Mouse (Mus musculus) inflammation-experienced regulatory T-cells, adult 6 months (primary cell): ENCODE results near the gene Ggt7. TPM values are rescaled to one million over a fixed set of nuclear protein-coding genes. Genes with fewer than 3 reads are reported as not detected.
"Not testable (repeated sequence)": the region's sequence is repeated elsewhere in the genome, so short reads cannot be mapped to it uniquely, and the experiment has no call there.

Experiments
- ATAC-seq: one replicate; pipeline ENCODE4 v1.8.0; 2017
- polyA plus RNA-seq, 3 experiments: library from polyadenylated mRNA; unstranded; fragments of 100-300 nt; shearing (Covaris generic); gene quantifications; one replicate each; pipeline ENCODE4 v1.2.1; 2017

Ggt7 gene
- polyA plus RNA-seq, 3 experiments from 2014 or later: 8.4 to 21.5 (median 17.2) TPM

DNA sequence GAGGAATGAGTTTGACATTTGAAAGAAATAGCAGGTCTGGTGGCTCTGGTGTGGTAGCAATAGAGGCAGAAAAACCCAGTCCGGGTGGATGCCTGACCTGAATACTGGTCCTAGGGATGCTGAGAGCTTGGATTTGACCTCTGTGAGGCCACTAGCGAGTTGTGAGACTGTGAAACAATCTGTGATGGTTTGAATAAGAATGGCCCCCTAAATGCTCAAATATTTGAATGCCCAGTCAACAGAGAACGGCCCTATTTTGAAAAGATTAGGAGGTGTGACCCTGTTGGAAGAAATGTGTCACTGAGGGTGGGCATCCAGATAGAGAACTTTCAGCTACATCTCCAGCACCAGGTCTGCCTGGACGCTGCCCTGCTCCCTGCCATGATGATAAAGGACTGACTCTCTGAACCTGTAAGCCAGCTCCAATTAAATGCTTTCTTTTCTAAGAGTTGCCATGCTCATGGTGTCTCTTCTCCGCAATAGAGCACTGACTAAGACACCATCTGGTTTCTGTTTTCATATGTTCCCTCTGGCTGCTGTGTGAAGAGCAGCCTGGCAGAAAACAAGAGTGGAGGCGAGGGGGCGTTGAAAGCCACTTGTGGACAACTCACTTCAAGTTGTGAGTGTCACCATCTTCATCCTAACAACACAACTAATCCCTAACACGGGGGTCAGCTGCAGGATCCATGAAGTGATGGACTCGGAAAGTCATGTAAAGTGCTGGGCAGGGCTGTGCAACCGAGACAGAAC lies 10.1 kb downstream of the Ggt7 start:
- ATAC-seq: no peak

DNA sequence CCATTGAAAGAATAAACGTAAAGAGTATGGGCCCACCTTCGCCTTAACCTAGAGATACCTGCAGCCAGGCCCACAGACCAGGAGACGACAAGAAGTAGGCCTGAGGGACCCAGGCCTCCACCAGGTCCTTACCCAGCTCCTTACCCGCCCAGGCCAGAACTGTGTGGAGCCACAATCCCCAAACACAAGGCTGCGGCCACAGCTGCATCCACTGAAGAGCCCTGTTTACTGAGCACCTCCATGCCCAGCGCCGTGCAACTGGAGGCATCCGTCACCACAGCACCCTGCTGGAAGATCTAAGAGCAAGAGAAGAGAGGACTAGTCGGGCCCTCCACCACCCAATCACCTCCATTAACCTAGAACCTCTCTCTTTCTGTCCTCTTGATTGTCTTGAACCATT lies 12.2 kb downstream of the Ggt7 start:
- ATAC-seq: no peak

DNA sequence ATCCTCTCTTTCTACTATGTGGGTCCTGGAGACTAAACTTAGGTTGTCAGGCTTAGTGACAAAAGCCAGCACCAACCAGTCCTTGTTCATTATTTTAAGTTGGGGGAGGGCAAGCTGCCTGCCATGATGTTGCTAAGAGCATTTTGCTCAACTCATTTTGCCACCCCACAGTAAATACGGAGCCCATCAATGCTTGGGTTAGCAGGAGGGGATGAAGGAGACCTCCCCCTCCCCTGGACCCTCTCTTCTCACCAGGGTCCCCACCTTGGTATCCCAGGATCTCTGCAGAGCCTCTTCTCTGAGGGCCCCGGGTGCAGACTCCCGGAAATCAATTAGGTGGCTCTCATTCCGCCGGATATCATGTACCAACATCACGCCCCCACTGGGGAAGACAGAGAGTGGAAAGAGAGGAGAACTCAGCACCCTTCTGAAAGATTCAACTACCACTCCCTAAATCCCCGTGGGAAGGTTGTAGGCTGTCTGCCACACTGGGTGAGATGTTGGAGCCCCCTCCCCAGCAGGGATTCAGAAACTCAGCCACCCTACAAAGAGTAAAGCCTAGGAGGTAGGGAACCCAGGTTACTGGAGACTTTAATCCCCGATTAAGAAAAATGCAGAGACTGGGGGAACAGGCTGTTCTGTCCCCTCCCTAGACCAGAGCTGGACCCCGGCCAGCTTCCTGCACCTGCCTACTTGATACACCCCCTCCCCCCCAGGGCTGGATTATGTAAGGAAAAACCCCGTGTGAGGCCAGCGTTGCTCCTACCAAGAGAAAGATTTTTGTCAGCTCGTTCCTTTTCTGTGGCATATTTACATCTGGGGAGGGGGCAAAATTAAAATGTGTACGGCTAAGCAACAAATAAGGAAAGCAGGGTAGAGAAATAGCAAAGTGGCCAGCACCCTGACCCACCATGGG lies 13.3 kb downstream of the Ggt7 start:
- ATAC-seq: no peak

DNA sequence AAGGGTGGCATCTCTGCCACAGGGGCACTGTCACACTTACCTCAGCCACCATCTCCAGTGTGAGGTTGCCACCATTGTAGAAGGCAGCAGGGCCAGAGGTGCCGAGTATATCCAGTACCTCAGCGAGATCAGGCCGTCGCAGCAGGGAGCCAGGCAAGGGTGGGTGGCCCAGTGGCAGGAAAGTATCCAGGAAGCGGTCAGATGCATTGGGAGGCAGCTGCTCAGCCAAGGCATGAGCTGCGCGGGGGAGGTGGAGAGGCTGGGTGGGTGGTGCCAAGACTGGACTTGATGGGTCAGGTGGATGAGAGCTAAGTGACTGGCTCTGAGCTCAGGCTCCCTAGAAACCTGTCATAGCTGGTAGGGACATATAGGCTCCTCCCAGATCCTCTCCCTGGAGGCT lies 15.4 kb downstream of the Ggt7 start:
- no peak for ATAC-seq

DNA sequence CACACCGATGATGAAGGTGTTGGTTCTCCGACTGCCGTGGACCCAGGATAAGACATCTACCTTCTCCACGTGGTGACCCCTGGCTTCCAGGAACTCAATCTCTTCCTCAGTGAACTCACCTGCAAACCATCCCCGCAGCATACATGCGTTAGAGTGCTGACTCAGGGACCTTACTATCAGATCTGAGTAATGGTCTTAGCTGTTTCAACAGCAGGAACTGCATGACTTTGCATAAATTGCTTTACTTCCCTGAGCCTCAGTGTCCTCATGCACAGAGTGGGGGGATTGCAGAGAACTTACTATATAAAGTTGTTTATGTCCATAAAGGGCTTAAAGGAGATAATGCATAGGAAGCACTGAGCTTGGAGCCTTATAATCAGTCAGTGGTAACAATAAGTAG lies 27.0 kb downstream of the Ggt7 start:
- no peak for ATAC-seq

DNA sequence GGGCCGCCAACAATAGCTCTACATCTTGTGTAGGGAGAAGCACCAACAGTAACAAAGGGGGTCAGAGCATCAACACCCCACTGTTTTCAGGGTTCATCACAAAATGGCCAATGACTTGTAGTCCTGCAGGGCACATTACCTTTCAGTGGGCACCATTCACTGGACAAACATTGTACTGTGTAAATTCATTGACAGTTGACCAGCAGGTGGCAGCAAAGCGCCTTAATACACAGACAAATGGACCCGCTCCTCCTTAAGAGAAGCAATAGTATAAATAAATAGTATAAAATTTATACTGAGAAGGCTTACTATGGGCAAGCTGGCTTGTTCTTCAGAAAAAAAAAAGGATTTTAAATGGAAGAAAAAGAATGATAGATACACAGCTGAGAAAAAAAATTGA lies 36.0 kb downstream of the Ggt7 start:
- no peak for ATAC-seq

DNA sequence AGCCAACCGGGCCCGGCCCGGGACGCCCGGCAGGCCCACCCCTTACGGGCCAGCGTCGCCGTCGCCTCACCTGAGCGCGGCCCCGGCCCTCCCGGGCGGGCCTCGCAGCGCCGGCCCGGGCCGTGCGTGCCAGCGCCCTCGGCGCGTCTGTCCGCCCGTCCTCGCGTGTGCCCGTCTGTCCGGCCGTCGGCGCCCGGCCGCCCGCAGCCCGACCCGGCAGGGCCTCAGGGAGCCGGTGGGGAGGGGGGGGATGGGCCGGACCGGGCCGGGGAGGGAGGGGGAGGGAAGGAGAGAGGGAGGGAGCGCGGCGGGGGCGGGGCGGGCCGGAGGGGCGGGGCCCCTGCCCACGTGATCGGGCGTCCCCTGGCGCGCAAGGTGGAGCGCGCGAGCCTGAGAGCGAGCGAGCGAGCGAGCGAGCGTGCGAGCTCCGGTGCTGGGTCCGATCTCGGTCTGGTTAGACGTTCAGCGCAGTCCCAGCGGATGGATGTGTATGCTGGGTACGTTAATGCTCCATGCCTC lies 44.4 kb downstream of the Ggt7 start, which contains the start of gene Ncoa6:
Gene Ncoa6 (minus strand): TSS at position 325 of the 519 bp plus-strand sequence.
- ATAC-seq: peak; percentile 78

DNA sequence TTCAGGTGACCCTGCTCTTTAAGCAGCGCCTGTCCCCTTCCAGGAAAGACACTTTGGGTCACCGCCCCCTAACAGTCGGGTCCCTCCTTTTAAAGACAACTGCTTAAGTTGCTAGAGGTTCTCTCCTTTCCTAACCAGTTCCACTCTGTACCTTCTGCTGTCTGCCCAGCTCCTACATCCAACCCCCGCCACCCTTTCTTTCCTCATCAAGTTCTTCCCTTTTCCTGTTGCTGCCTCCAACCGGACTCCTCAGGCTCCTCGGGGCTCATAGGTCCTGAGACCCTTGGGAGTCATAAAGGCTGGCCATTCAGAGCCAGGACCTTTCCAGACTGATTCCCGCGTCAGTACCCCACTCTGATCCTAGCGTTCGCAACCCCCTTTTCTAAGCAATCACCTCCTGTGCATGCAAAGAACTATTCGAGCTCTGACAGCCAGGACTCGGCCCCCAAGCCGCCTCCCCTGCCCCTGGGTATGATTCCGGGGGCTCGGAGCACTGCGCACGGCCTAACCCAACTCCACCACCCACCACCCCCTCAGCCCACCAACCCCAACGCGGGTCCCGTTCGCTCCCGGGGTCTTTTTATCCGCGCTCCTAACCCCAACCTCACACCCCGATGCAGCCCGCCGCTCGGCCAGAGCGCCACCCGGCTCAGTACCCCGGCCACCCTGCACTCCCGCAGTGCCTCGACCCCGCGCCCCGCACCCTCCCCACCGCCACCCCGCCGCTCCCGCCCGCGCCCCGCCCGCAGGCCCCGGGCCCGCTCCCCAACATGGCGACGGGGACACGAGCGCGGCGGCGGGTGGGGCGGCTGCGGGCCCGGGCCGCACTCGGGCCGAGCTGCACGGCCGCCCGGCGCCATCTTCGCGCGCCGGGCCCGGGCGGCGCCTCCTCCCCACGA lies 45.1 kb downstream of the Ggt7 start:
- peak; percentile 35 for ATAC-seq

DNA sequence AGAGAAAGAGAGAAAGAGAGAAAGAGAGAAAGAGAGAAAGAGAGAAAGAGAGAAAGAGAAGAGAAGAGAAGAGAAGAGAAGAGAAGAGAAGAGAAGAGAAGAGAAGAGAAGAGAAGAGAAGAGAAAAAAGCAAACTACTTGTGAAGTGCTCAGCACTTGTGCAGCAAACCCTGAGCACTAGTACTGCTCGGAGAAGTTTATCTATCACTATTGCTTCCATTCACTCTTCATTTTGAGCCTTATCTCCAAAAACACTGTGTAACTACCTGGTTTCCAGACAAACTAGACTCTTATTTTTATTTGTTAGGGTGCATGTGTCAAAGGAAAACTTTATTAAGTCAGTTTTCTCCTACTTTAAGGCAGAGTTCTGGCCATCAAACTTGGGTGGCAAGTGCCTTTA lies 51.2 kb downstream of the Ggt7 start:
- no peak for ATAC-seq

DNA sequence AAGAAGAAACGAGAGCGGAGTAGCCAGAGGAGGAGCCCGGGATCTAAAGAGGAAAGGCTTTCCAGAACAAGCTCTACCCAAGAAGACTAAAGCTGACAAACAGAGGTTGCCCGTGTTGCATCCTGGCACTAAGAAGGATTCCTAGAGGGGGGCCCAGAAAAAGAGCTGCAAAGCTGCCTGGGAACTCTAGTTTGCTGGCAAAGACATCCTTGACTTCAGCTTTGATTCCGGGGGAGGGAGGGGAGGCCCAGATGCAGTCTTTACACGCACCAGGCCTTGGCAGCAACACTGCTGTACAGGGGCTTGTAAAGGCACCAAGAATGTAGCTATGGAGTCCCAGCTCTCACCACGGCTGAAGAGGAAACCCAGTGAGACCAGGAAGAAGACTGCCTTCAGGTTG lies 64.4 kb downstream of the Ggt7 start:
- no peak for ATAC-seq

DNA sequence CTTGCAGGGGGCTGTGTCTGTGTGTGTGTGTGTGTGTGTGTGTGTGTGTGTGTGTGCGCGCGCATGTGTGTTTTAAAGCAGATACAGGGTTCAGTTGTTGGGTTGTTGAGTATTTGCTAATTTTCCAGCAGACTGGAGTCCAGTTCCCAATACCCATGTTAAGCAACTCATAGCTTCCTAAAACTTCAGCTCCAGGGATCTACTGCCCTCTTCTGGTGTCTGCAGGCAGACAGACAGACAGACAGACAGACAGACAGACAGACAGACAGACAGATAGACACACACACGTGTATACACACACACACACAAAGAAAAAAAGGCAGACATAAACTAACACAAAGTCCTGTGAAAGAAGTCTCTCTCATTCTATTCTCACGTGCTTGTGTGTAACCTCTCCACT lies 66.8 kb downstream of the Ggt7 start:
- no peak for ATAC-seq

DNA sequence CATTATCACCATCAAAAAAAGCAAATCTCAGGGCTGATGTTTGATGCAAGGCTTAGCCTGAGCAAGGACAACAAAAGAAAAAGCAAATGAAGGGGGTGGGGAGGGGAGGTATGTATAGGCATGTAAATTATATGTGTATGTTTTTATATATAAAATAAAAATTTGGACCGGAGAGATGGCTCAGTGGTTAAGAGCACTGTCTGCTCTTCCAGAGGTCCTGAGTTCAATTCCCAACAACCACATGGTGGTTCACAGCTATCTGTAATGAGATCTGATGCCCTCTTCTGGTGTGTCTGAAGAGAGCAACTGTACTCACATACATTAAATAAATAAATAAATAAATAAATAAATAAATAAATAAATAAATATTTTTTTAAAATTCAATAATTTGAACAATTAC lies 70.1 kb downstream of the Ggt7 start:
- ATAC-seq: not testable (repeated sequence)

DNA sequence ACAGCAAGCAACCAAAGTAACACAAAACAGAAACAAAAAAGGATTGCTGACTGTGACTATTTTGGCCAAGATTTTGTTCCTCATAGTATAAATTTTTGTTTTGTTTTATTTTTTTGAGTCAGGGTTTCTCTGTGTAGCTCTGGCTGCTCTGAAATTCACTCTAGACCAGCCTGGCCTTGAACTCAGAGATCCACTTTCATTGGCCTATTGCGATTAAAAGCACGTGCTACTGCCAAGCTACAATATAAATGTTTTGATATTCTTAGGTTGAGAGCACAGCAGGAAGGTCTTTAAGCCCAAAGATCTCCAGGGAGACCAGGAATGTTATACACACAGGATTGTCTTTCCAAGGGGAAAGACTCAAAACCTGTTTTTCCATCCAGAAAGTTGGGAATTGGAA lies 74.6 kb downstream of the Ggt7 start:
- ATAC-seq: no peak

DNA sequence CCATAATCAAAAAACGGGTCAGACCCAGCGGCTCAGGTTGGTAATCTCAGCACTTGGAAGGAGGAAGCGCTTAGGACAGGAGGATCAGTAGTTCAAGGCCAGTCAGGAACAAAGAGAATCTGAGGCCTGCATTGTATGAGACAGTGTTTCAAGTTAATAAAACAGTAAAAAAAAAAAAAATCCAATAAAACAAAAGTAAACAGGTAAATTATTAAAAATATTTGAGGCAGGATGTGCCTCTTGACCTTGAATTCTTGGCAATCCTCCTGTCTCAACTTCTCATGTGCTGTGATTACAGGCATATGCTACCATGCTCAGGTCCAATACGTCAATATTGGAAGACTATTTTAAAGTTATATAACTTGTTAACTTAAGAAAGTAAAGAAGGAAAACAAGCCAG lies 75.1 kb downstream of the Ggt7 start:
- ATAC-seq: no peak

Other genes with a start within 250 kb of the Ggt7 start
- 1 to 10 TPM in 2 of 3 experiments, not detected in 1; 1.4 to 2.5 TPM for gene Map1lc3a, start 241.9 kb downstream of the Ggt7 start, polyA plus RNA-seq
- 10 to 100 TPM; 35.0 to 47.1 (median 35.4) TPM for gene Pigu, start 160.8 kb downstream of the Ggt7 start, polyA plus RNA-seq
- 1 to 10 TPM in 2 of 3 experiments, under 1 TPM in 1; 0.84 to 1.9 (median 1.2) TPM for gene Trp53inp2, start 137.2 kb downstream of the Ggt7 start, polyA plus RNA-seq
- 10 to 100 TPM in 2 of 3 experiments, 1 to 10 TPM in 1; 8.9 to 14.5 (median 11.5) TPM for gene Ncoa6, start 44.3 kb downstream of the Ggt7 start, polyA plus RNA-seq
- 10 to 100 TPM in 2 of 3 experiments, 1 to 10 TPM in 1; 6.9 to 17.6 (median 15.9) TPM for gene Acss2, start 289 bp downstream of the Ggt7 start, polyA plus RNA-seq
- gene Gss, start 74.6 kb upstream of the Ggt7 start, polyA plus RNA-seq: 10 to 100 TPM; 13.4 to 17.2 (median 15.1) TPM
- gene Myh7b, start 93.0 kb upstream of the Ggt7 start, polyA plus RNA-seq: under 1 TPM in 1 of 3 experiments, not detected in 2; 0.12 TPM
- 10 to 100 TPM; 38.5 to 56.7 (median 43.8) TPM for gene Trpc4ap, start 174.1 kb upstream of the Ggt7 start, polyA plus RNA-seq
- 10 to 100 TPM; 38.5 to 41.2 (median 39.8) TPM for gene Edem2, start 211.2 kb upstream of the Ggt7 start, polyA plus RNA-seq
- not detected for gene Gm17581, start 217.6 kb upstream of the Ggt7 start, polyA plus RNA-seq
- under 1 TPM in 1 of 3 experiments, not detected in 2; 0.23 TPM for gene Procr, start 232.9 kb upstream of the Ggt7 start, polyA plus RNA-seq